Mouse (Mus musculus) megakaryocyte, embryonic 14.5 days (primary cell): Measurements from ENCODE around the gene Haus2. TPM values are rescaled to one million over a fixed set of nuclear protein-coding genes. Genes with fewer than 3 reads are reported as not detected.

ENCODE experiments used
- H3K27me3 ChIP-seq: replicated peaks from 2 replicates; pipeline ENCODE3; 2012; ENCODE audit warnings: inconsistent platforms
- H3K36me3 ChIP-seq: replicated peaks from 2 replicates; pipeline ENCODE3; 2012; ENCODE audit warnings: low read length, inconsistent platforms, mixed read lengths
- H3K4me1 ChIP-seq: 2 replicates; pipeline ENCODE4 v1.6.1; 2012; ENCODE audit warnings: inconsistent platforms
- H3K4me3 ChIP-seq: replicated peaks from 2 replicates; pipeline ENCODE3; 2012; ENCODE audit warnings: moderate library complexity, mild to moderate bottlenecking, inconsistent platforms
- H3K9me3 ChIP-seq: 2 replicates; pipeline ENCODE4 v1.6.1; 2012; ENCODE audit warnings: inconsistent platforms
- FLI1 ChIP-seq: IDR thresholded peaks from 2 replicates; pipeline ENCODE4 v1.6.1; 2012; ENCODE audit warnings: low read length, inconsistent platforms, mixed read lengths
- GATA1 ChIP-seq: IDR thresholded peaks from 3 replicates; pipeline ENCODE4 v1.6.1; 2012; ENCODE audit warnings: mixed read lengths, low read length, inconsistent platforms, borderline replicate concordance
- polyA plus RNA-seq: library from polyadenylated mRNA; stranded (reverse); fragments of >175 nt; gene quantifications from 2 replicates; pipeline ENCODE4 v1.2.3, GENCODE M21; 2012; ENCODE audit warnings: low replicate concordance; ENCODE audit not compliant: insufficient read depth

The Haus2 gene
- polyA plus RNA-seq, 1 experiment: 0.89 TPM

DNA sequence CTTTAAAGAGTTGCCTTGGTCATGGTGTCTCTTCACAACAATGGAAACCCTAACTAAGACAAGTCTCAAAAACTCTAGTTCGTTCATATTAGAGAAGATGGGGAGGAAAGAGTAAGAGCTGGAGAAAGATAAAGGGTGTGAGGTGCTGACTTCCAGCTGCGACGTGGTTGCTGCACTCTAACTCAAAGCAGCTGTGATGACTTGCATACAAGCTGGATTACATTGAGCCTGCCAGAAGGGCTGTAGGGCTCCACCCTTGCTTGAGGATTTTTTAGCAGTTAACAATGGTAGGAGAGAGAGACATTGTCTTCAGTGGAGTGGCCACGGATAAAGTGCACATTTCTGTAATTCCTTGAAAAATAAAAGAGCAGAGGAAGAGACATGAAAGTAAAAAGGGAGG is 37.6 kb downstream of the Haus2 start:
- peaks cover 6% of the 10 kb centered on the region for H3K4me1 ChIP-seq
- H3K9me3 ChIP-seq: peaks cover 2% of the 10 kb centered on the region; the same call in 1 of the 2 replicates
- TF ChIP-seq FLI1 (no peak), GATA1 (no peak)
- no peak overlapping the region for H3K4me3 ChIP-seq
- no peaks in the 10 kb centered on the region for H3K36me3 ChIP-seq
- H3K27me3 ChIP-seq: peaks cover 4% of the 10 kb centered on the region

DNA sequence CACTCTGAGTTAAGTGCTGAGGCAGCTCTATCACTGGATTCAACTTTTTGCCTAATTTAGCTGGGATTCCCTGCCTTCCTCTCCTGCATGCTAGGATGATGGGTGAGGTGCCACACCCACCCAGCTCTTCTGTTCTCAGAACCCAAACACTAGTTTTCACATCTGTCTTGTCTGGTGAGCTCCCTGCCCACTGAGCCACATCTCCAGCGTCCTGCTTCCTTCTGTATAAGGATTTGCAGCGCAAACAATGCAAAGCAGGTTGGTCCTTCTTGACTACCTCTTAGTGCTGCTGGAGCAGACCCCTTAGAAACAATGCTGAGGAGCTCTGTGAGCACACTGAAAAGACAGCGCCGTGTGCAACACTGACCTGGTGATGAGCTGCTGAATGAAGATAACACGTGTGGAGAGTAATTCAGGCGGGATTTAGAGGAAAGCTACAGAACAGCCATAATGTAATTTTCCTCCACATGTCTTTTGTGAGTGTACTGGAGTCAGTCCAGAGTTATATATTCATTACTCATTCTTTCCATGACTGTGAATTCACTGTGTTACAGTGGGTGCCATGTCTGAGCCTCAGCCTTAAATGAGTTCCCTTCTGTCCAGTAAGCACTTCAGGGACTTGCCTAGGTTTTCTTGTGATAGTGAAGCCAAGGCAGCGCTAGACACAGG is 43.2 kb downstream of the Haus2 start:
- Histone ChIP-seq H3K9me3 (peaks cover 2% of the 10 kb centered on the region; the same call in 1 of the 2 replicates), H3K4me1 (peaks cover 37% of the 10 kb centered on the region), H3K27me3 (no peaks in the 10 kb centered on the region), H3K4me3 (no peak overlapping the region), H3K36me3 (no peaks in the 10 kb centered on the region)
- no peak for TF ChIP-seq GATA1

DNA sequence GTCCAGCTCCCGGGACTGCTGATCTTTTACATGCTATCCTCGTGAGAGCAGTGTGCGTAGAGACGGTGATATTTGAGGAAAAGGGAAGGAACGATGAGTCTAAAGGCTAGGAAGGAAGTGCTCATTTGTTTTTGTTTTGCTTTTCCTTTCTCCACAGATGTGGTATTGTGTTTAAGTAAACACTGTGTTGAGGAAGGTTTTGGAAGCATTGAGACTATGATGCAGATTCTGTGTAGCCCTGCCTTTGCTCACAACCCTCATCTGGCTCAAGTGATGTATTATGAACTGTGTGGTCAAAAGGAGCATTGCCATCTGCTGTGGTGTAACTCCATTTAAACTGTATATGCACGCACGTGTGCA is 43.7 kb downstream of the Haus2 start:
- H3K4me3 ChIP-seq: no peak overlapping the region
- TF ChIP-seq GATA1: no peak
- TF ChIP-seq FLI1: no peak
- no peaks in the 10 kb centered on the region for H3K36me3 ChIP-seq
- H3K4me1 ChIP-seq: peaks cover 41% of the 10 kb centered on the region
- H3K9me3 ChIP-seq: peaks cover 2% of the 10 kb centered on the region; the same call in 1 of the 2 replicates
- no peaks in the 10 kb centered on the region for H3K27me3 ChIP-seq

DNA sequence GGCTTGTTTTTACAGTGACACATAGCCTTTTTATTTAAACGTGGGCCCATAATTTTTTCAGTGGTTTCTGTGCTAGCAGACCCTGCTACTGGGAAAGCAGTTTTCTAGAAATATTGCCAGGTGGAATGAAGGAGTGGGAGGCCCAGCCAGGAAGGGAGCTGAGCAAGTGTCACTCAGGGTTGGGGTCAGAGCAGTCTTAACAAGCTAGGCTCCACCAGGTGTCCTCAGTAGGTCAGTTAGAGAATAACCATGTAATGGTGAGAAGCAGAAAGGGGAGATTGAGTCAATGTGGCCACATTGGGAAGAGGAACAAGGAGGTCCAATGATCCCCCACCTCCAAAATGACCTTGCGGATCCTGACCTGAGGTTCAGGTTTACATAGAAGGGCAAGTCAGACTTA is 45.5 kb downstream of the Haus2 start:
- no peaks in the 10 kb centered on the region for H3K36me3 ChIP-seq

DNA sequence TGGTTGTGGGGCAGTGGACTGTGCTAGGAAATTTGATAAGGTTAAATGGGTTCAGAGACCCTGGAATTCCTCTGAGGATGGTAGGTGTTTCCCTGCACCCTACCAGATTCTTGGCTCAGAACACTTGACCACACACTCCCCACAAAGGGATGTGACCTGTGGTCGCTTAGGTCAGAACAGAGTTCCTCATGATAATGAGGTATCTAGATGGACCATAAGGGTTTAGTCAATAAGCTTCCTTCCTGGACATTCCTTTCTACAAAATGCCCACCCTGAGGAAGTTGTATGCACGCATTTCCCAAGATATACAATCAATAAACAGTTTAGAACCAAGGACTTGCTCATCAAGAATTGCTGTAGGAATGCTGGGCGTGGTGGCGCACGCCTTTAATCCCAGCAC is 46.7 kb downstream of the Haus2 start:
- Histone ChIP-seq H3K27me3 (no peaks in the 10 kb centered on the region), H3K36me3 (no peaks in the 10 kb centered on the region), H3K4me1 (peaks cover 69% of the 10 kb centered on the region), H3K9me3 (peaks cover 2% of the 10 kb centered on the region; the same call in 1 of the 2 replicates), H3K4me3 (no peak overlapping the region)
- TF ChIP-seq FLI1 (no peak), GATA1 (no peak)

More for the DNA sequence above, 45.5 kb downstream of the Haus2 start:
- Histone ChIP-seq H3K9me3 (peaks cover 2% of the 10 kb centered on the region; the same call in 1 of the 2 replicates), H3K4me3 (no peak overlapping the region), H3K27me3 (no peaks in the 10 kb centered on the region), H3K4me1 (peaks cover 57% of the 10 kb centered on the region)
- no peak for TF ChIP-seq GATA1
- no peak for TF ChIP-seq FLI1

DNA sequence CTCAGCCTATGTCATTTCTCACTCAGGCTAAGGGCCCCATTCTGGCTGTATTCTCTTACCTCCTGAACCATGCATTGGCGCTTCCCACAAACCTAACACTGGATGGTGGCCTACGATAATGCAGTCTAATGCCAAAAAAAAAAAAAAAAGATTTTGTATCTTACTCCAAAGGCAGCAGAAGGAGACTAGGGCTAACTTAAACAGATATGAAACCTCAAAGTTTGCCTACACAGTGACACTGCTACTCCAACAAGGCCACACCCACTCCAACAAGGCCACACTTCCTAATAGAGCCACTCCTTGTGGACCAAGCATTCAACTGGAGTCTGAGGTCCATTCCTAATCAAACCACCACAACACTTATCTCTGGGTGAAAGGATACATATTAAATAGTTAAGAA is 47.5 kb downstream of the Haus2 start:
- no peaks in the 10 kb centered on the region for H3K9me3 ChIP-seq
- no peak overlapping the region for H3K4me3 ChIP-seq
- no peak for TF ChIP-seq FLI1
- no peak for TF ChIP-seq GATA1
- H3K36me3 ChIP-seq: no peaks in the 10 kb centered on the region
- H3K27me3 ChIP-seq: no peaks in the 10 kb centered on the region
- H3K4me1 ChIP-seq: peaks cover 75% of the 10 kb centered on the region

DNA sequence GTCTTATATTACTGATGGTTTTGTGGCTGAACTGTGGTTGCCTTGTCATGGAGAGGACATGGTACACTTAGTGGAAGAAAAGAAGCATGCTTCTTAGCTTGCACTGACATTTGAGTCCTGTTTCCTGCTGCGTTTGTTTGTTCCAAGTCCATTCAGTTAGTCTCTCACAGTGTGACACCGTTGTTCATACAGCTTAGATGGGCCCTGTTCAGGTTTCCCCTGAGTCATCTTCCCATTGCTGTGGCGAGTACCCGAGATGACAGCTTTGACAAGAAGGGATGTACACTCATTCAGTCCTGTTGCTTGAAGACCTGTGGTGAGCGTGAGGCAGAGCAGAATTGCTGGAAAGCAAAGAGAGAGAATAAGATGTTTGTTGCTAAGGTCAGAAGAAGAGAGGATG is 49.3 kb downstream of the Haus2 start:
- peaks cover 65% of the 10 kb centered on the region for H3K4me1 ChIP-seq
- no peaks in the 10 kb centered on the region for H3K9me3 ChIP-seq
- H3K36me3 ChIP-seq: no peaks in the 10 kb centered on the region
- H3K4me3 ChIP-seq: no peak overlapping the region
- H3K27me3 ChIP-seq: peaks cover 1% of the 10 kb centered on the region
- TF ChIP-seq GATA1 (no peak), FLI1 (no peak)

DNA sequence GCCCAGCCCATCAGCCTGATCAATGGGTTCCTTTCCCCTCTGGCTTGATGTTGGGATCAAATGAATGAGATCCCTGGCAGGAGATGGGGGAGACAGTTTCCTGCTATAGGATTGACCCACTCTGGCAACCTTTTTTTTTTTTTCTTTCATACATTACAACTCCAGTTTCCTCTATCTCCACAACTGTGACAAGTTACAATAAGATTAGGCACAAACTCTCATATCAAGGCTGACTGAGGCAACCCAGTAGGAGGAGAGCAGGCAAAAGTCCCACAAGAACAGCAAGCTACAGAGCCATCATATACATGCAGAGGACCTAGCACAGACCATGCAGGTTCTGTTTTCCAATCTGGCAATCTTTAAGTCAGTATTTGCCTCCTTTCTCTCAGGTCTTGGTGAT is 50.1 kb downstream of the Haus2 start:
- Histone ChIP-seq H3K27me3 (peaks cover 4% of the 10 kb centered on the region), H3K36me3 (no peaks in the 10 kb centered on the region), H3K9me3 (no peaks in the 10 kb centered on the region), H3K4me3 (no peak overlapping the region), H3K4me1 (peaks cover 71% of the 10 kb centered on the region)
- TF ChIP-seq FLI1 (no peak), GATA1 (no peak)

DNA sequence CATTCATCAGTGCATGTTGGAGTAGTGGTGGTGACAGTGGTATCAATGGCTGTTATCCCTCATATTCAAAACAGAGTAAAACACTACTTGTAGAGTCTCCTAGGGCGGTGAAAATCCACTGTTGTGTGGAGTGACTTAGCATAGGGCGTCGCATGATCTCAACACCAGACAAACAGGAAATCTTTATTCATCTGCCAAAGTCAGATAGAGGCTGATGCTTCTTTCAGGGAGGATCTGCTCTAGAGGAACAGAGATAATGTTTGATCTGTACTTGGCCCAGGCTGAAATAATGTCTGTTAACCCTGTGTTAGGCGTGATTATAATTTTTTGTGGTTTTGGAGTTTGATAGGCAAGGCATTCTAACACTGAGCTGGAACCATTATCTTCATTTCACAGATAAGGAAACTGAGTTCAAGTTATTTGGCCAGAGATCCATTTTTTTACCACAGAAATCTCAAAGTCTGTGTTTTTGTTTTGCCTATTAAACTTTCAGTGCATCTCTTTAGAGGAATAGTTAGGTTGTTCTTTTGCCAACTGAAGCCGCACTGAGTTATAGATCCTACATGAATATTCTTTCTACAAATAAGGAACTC is 51.4 kb downstream of the Haus2 start:
- Histone ChIP-seq H3K4me1 (peaks cover 60% of the 10 kb centered on the region), H3K27me3 (peaks cover 4% of the 10 kb centered on the region), H3K9me3 (no peaks in the 10 kb centered on the region), H3K36me3 (no peaks in the 10 kb centered on the region), H3K4me3 (no peak overlapping the region)
- TF ChIP-seq FLI1 (no peak), GATA1 (no peak; the same call in 2 of the 3 replicates)

DNA sequence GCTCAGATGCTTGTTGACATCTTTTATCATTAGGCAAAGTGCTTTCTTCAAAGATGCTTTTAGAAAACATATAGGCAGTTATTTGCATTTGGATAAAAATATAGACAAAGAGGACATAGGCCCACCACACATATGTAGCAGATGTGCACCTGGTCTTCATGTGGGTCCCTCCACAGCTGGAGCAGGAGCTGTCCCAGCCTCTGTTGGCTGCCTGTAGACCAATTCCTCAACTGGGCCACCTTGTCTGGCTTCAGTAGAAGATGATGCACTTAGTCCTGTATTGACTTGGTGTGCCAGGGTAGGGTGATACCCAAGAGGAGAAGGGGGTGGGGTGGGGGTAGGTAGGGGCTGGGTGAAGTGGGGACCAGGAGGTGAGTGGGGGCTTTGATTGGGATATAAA is 53.6 kb downstream of the Haus2 start:
- H3K36me3 ChIP-seq: peaks cover 7% of the 10 kb centered on the region
- H3K9me3 ChIP-seq: no peaks in the 10 kb centered on the region
- H3K4me3 ChIP-seq: no peak overlapping the region
- peaks cover 4% of the 10 kb centered on the region for H3K27me3 ChIP-seq
- peaks cover 62% of the 10 kb centered on the region for H3K4me1 ChIP-seq
- no peak for TF ChIP-seq FLI1
